Mouse (Mus musculus) heart, postnatal 0 days (tissue): ENCODE data around the gene Synrg.

ENCODE experiments used
- CTCF ChIP-seq: IDR thresholded peaks from 2 replicates; pipeline ENCODE4 v1.5.1; 2016; ENCODE audit warnings: antibody characterized with exemption, control low read depth, low read depth
- EP300 ChIP-seq: IDR thresholded peaks from 2 replicates; pipeline ENCODE4 v1.6.1; 2016; ENCODE audit warnings: antibody characterized with exemption, low read depth

DNA sequence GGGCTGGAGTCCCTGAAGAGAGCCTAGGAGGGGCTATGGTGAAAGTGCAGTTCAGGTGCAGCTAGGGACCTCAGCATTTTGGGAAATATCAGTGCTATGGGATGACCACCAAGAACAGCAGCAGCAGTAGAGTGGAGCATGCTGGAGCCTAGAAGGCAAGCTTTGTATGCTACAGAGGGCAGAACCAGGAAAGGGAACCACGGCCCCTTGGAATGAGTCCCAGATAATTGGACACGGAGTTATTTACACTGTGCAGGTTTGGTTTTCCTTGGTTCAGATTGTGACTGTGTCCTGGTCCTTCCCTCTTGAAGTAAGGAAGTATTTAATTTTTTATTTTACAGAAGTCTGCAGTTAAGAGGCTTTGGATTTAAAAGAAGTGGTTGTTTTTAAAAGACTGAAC, 29.2 kb downstream of the Synrg start:
- TF ChIP-seq EP300 (no peak), CTCF (no peak)
